Mouse (Mus musculus): ENCODE results near the gene Siva1. TPM values are rescaled to one million over a fixed set of nuclear protein-coding genes. Genes with fewer than 3 reads are reported as not detected.

The Siva1 gene
- polyA plus RNA-seq, 1 experiment from 2014 or later, result 230 TPM

- peak overlapping the region; percentile 79 for H3K4me3 ChIP-seq (ENCODE audit: low read depth, low read length)
- peak overlapping the region; percentile 57 for H3K27ac ChIP-seq (ENCODE audit: low read depth, low read length)
- peak overlapping the region; percentile 91 for H3K4me2 ChIP-seq
- DNase-seq (ENCODE audit: low spot score, missing footprints) (peak; percentile 96), ATAC-seq (ENCODE audit: low FRiP score) (no peak)
- peaks cover 18% of the 10 kb centered on the region for H3K4me1 ChIP-seq (ENCODE audit: control insufficient read depth, insufficient read depth, low read length)
- H3K27me3 ChIP-seq (ENCODE audit: control insufficient read depth, insufficient read depth, low read length), result no peaks in the 10 kb centered on the region
- H3K36me3 ChIP-seq (ENCODE audit: control insufficient read depth, insufficient read depth, low read length), result peaks cover 5% of the 10 kb centered on the region; the same call in 1 of the 2 replicates
- WGBS, result under 1% methylated on average over 75 of the region's 75 CpGs
- H3K9me3 ChIP-seq (ENCODE audit: control insufficient read depth, low read length), result no peaks in the 10 kb centered on the region
- peak overlapping the region; percentile 89 for H3K9ac ChIP-seq (ENCODE audit: low read length)
Measured at GRCm38 (mm10) chr12:112644855-112645506, 502 bp downstream of the Siva1 start.

DNA sequence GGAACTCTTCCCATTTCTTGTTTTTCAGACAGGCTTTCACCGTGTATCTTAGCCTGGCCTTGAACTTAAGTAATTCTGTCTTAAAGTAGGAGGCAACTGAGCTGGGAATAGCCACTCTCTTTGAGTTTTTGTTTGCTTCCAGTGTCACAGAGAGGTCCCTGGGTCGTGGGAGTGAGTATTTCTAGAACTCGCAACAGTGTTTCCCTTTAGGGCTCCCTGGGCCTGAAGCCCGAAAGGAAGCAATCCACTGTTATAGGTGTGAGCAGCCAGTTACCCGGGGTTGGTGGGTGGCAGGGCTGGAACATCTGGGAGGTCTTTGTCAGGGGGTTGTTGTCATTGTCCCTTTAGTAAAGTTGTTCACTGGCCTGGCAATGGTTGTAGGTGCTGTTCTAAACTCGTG is 1.7 kb downstream of the Siva1 start:
- ATAC-seq (ENCODE audit: low FRiP score) (no peak), DNase-seq (ENCODE audit: low spot score, missing footprints) (no peak)
- H3K27me3 ChIP-seq (ENCODE audit: control insufficient read depth, insufficient read depth, low read length), result no peaks in the 10 kb centered on the region
- H3K9me3 ChIP-seq (ENCODE audit: control insufficient read depth, low read length), result no peaks in the 10 kb centered on the region
- WGBS, result 63% methylated on average over 6 of the region's 6 CpGs
- H3K4me2 ChIP-seq, result peak overlapping the region; percentile 91
- peaks cover 5% of the 10 kb centered on the region; the same call in 1 of the 2 replicates for H3K36me3 ChIP-seq (ENCODE audit: control insufficient read depth, insufficient read depth, low read length)
- peak overlapping the region; percentile 79 for H3K4me3 ChIP-seq (ENCODE audit: low read depth, low read length)
- peak overlapping the region; percentile 89; the same call in 1 of the 2 replicates for H3K9ac ChIP-seq (ENCODE audit: low read length)
- H3K27ac ChIP-seq (ENCODE audit: low read depth, low read length), result no peak overlapping the region
- peaks cover 18% of the 10 kb centered on the region for H3K4me1 ChIP-seq (ENCODE audit: control insufficient read depth, insufficient read depth, low read length)

GRCm38 (mm10) chr12:112648081-112648480 is 3.6 kb downstream of the Siva1 start:
- Histone ChIP-seq H3K27ac (ENCODE audit: low read depth, low read length) (no peak overlapping the region), H3K4me2 (no peak overlapping the region), H3K36me3 (ENCODE audit: control insufficient read depth, insufficient read depth, low read length) (peaks cover 8% of the 10 kb centered on the region; the same call in 1 of the 2 replicates), H3K27me3 (ENCODE audit: control insufficient read depth, insufficient read depth, low read length) (no peaks in the 10 kb centered on the region), H3K4me3 (ENCODE audit: low read depth, low read length) (no peak overlapping the region), H3K9ac (ENCODE audit: low read length) (no peak overlapping the region), H3K9me3 (ENCODE audit: control insufficient read depth, low read length) (no peaks in the 10 kb centered on the region), H3K4me1 (ENCODE audit: control insufficient read depth, insufficient read depth, low read length) (peaks cover 18% of the 10 kb centered on the region)
- 96% methylated on average over 5 of the region's 5 CpGs for WGBS
- ATAC-seq (ENCODE audit: low FRiP score), result no peak
- no peak for DNase-seq (ENCODE audit: low spot score, missing footprints)

- 85% methylated on average over 5 of the region's 5 CpGs for WGBS
- no peaks in the 10 kb centered on the region for H3K9me3 ChIP-seq (ENCODE audit: control insufficient read depth, low read length)
- H3K4me2 ChIP-seq, result no peak overlapping the region
- no peak overlapping the region for H3K27ac ChIP-seq (ENCODE audit: low read depth, low read length)
- no peaks in the 10 kb centered on the region for H3K27me3 ChIP-seq (ENCODE audit: control insufficient read depth, insufficient read depth, low read length)
- DNase-seq (ENCODE audit: low spot score, missing footprints) (no peak), ATAC-seq (ENCODE audit: low FRiP score) (no peak)
- H3K36me3 ChIP-seq (ENCODE audit: control insufficient read depth, insufficient read depth, low read length), result peaks cover 27% of the 10 kb centered on the region
- H3K9ac ChIP-seq (ENCODE audit: low read length), result no peak overlapping the region
- H3K4me3 ChIP-seq (ENCODE audit: low read depth, low read length), result no peak overlapping the region
- no peaks in the 10 kb centered on the region for H3K4me1 ChIP-seq (ENCODE audit: control insufficient read depth, insufficient read depth, low read length)
Measured at GRCm38 (mm10) chr12:112651778-112652439, 7.4 kb downstream of the Siva1 start.

GRCm38 (mm10) chr12:112653157-112653824 is 8.8 kb downstream of the Siva1 start:
- DNase-seq (ENCODE audit: low spot score, missing footprints) (peak; percentile 99), ATAC-seq (ENCODE audit: low FRiP score) (peak; percentile 66)
- Histone ChIP-seq H3K27ac (ENCODE audit: low read depth, low read length) (no peak overlapping the region), H3K4me3 (ENCODE audit: low read depth, low read length) (no peak overlapping the region), H3K4me1 (ENCODE audit: control insufficient read depth, insufficient read depth, low read length) (no peaks in the 10 kb centered on the region), H3K9me3 (ENCODE audit: control insufficient read depth, low read length) (no peaks in the 10 kb centered on the region), H3K36me3 (ENCODE audit: control insufficient read depth, insufficient read depth, low read length) (peaks cover 36% of the 10 kb centered on the region), H3K9ac (ENCODE audit: low read length) (no peak overlapping the region), H3K27me3 (ENCODE audit: control insufficient read depth, insufficient read depth, low read length) (no peaks in the 10 kb centered on the region), H3K4me2 (no peak overlapping the region)
- WGBS, result 65% methylated on average over 7 of the region's 7 CpGs

GRCm38 (mm10) chr12:112654076-112654475 is 9.6 kb downstream of the Siva1 start:
- Histone ChIP-seq H3K4me1 (ENCODE audit: control insufficient read depth, insufficient read depth, low read length) (no peaks in the 10 kb centered on the region), H3K9ac (ENCODE audit: low read length) (no peak overlapping the region), H3K36me3 (ENCODE audit: control insufficient read depth, insufficient read depth, low read length) (peaks cover 42% of the 10 kb centered on the region), H3K4me2 (no peak overlapping the region), H3K27me3 (ENCODE audit: control insufficient read depth, insufficient read depth, low read length) (no peaks in the 10 kb centered on the region), H3K4me3 (ENCODE audit: low read depth, low read length) (no peak overlapping the region), H3K27ac (ENCODE audit: low read depth, low read length) (no peak overlapping the region), H3K9me3 (ENCODE audit: control insufficient read depth, low read length) (no peaks in the 10 kb centered on the region)
- 89% methylated on average over 5 of the region's 5 CpGs for WGBS
- DNase-seq (ENCODE audit: low spot score, missing footprints) (no peak), ATAC-seq (ENCODE audit: low FRiP score) (no peak)

DNA sequence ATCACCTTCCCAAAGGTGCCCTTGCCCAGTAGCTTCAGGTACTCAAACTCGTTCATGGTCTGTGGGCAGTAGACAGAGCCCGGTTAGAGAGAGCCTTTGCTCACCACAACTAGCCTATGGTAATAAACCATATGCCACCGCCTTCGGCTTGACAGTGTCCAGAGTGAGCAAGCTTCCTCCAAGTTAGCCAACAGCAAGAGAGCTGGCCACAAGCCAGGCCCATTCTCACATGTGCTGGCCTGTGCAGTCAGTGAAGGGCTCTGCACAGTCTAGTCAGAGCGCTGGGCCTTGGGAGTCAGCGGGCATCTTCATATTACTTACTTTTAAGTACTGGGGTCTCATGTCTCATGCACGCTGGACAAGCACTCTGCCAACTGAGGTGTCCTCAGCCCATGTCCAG is 14.1 kb downstream of the Siva1 start:
- no peak overlapping the region for H3K9ac ChIP-seq (ENCODE audit: low read length)
- H3K27me3 ChIP-seq (ENCODE audit: control insufficient read depth, insufficient read depth, low read length), result no peaks in the 10 kb centered on the region
- no peak for ATAC-seq (ENCODE audit: low FRiP score)
- no peak overlapping the region for H3K4me2 ChIP-seq
- DNase-seq (ENCODE audit: low spot score, missing footprints), result no peak
- peaks cover 33% of the 10 kb centered on the region for H3K4me1 ChIP-seq (ENCODE audit: control insufficient read depth, insufficient read depth, low read length)
- H3K4me3 ChIP-seq (ENCODE audit: low read depth, low read length), result no peak overlapping the region
- peaks cover 46% of the 10 kb centered on the region for H3K36me3 ChIP-seq (ENCODE audit: control insufficient read depth, insufficient read depth, low read length)
- WGBS, result 95% methylated on average over 7 of the region's 7 CpGs
- H3K9me3 ChIP-seq (ENCODE audit: control insufficient read depth, low read length), result no peaks in the 10 kb centered on the region
- H3K27ac ChIP-seq (ENCODE audit: low read depth, low read length), result no peak overlapping the region

DNA sequence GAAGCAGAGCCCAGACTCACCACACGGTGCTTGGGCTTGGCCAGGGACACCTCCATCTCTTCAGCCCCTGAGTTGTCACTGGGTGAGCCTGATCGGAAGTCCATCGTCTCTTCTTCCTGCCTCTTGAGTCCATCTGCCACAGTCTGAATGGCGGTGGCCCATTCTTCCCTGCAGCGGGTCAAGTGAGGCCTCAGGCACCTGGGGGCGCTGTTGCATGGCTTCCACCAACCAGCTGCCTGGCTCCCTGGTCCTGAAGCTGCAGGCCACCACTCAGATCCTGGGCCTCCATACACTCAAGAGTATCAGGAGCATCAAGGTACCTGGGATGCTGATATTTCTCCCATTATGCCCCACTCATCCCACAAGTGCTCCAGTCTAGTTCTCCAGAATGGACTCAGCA is 14.6 kb downstream of the Siva1 start:
- H3K4me1 ChIP-seq (ENCODE audit: control insufficient read depth, insufficient read depth, low read length), result peaks cover 38% of the 10 kb centered on the region
- DNase-seq (ENCODE audit: low spot score, missing footprints), result no peak
- H3K27ac ChIP-seq (ENCODE audit: low read depth, low read length), result no peak overlapping the region

More for the DNA sequence above, 14.6 kb downstream of the Siva1 start:
- Histone ChIP-seq H3K36me3 (ENCODE audit: control insufficient read depth, insufficient read depth, low read length) (peaks cover 46% of the 10 kb centered on the region), H3K9me3 (ENCODE audit: control insufficient read depth, low read length) (no peaks in the 10 kb centered on the region), H3K4me3 (ENCODE audit: low read depth, low read length) (no peak overlapping the region), H3K4me2 (no peak overlapping the region), H3K9ac (ENCODE audit: low read length) (no peak overlapping the region), H3K27me3 (ENCODE audit: control insufficient read depth, insufficient read depth, low read length) (no peaks in the 10 kb centered on the region)
- no peak for ATAC-seq (ENCODE audit: low FRiP score)
- WGBS, result 75% methylated on average over 6 of the region's 6 CpGs
